Mouse (Mus musculus): ENCODE measurements around the gene Rai1.

GRCm38 (mm10) chr11:60093227-60093626, 11.6 kb upstream of the Rai1 start:
- TF ChIP-seq CTCF (IDR thresholded peaks at IDR 0.05; ENCODE audit: borderline replicate concordance, control insufficient read depth, extremely low read depth, insufficient read depth, low read length, poor library complexity) = no peak
- TF ChIP-seq POLR2A (IDR thresholded peaks at IDR 0.05; ENCODE audit: control insufficient read depth, extremely low read depth, insufficient read depth, low read length, poor library complexity) = no peak

All from thymus, adult 2 months (tissue).